Mouse (Mus musculus) heart, postnatal 0 days (tissue): ENCODE data around the gene Slc2a10.

Source experiments
- CTCF ChIP-seq: IDR thresholded peaks from 2 replicates; pipeline ENCODE4 v1.5.1; 2016; ENCODE audit warnings: antibody characterized with exemption, control low read depth, low read depth
- EP300 ChIP-seq: IDR thresholded peaks from 2 replicates; pipeline ENCODE4 v1.6.1; 2016; ENCODE audit warnings: antibody characterized with exemption, low read depth

- TF ChIP-seq CTCF (no peak), EP300 (no peak)
These were observed 6.9 kb downstream of the Slc2a10 start for GRCm38 (mm10) chr2:165510466-165510865.
